Mouse (Mus musculus): ENCODE measurements around the gene Stx8.

DNA sequence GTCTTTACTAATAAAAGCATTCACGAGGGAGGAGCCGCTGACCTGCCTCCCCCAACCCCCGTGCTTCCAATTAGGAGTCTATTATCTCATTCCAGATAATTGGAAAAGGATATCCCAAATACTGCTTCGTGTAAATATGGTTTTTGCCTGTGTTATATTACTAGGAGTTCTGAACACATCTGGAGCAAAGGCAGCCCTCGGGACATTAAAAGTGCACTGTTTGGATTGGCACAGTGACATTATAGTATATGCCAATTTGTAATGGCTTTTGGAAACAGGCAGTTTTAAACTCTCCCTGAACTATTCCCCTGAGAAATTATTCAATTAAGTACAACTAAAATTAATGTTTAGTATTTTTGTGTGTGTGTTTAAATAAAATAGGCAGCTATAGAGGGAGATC lies 108.7 kb downstream of the Stx8 start:
- no peak for TF ChIP-seq POLR2A (IDR thresholded peaks at IDR 0.05; ENCODE audit: low read depth, low read length)
- TF ChIP-seq CTCF (IDR thresholded peaks at IDR 0.05; ENCODE audit: borderline replicate concordance, insufficient read depth, low read length) = no peak
